Mouse (Mus musculus) Patski (cell line): ENCODE data around the gene Hnrnpa3. TPM values are rescaled to one million over a fixed set of nuclear protein-coding genes. Genes with fewer than 3 reads are reported as not detected.

Experiments used
- ATAC-seq: fragments of 100-300 bp; one replicate; pipeline ENCODE4 v1.8.0; 2021
- CTCF ChIA-PET: fragments of 350-600 bp; sonication (Branson Sonifier 250); formaldehyde crosslinking; loops from one replicate; lab custom pipeline; 2022; ENCODE audit warnings: inconsistent platforms; lab: Charles Lee
- POLR2A ChIA-PET: fragments of 350-600 bp; sonication (Branson Sonifier 250); formaldehyde crosslinking; loops from one replicate; lab custom pipeline; 2022; ENCODE audit warnings: antibody characterized with exemption, inconsistent platforms; lab: Charles Lee
- DNase-seq: peaks from one replicate; pipeline ENCODE4 v3.0.0-alpha.2; 2011; ENCODE audit warnings: low read depth, low spot score
- H3K27me3 ChIP-seq: fragments of 371-371 bp; one replicate; pipeline ENCODE4 v1.5.1; 2021
- CTCF ChIP-seq: fragments of 100-300 bp; IDR thresholded peaks from one replicate; pipeline ENCODE4 v1.5.1; 2021
- in situ Hi-C: fragments of 300-500 bp; cut with MboI; formaldehyde crosslinking; loops from 3 replicates; pipeline ENCODE4 v1.11.1; 2018; ENCODE audit warnings: low pct_unique_long_range_greater_than_20kb, mixed read lengths
- polyA plus RNA-seq: library from polyadenylated mRNA; unstranded; gene quantifications from one replicate; pipeline ENCODE4 v1.2.3, GENCODE M21; 2021

Gene Hnrnpa3
- polyA plus RNA-seq, 1 experiment from 2014 or later: 249 TPM

DNA sequence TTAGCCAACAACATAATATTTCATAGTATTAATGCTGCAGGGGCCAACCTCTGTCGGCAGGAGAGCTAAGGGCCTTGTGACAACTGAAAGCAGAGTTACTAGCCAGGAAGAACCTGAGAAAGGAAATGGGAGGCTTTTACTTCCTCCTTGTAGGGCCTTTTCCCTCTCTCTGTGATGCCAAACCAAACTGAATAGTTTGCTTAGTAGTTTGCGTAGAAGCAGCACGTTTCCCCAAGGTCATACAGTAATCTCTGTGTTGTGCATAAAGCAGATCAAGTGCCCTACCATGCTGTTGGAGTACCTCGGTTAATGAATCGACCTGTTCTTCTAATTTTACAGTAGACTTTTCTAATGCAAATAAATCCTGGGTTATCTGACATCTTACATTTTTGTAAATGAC lies 47.4 kb downstream of the Hnrnpa3 start:
- no peak for TF ChIP-seq CTCF
- no peaks in the 10 kb centered on the region for H3K27me3 ChIP-seq
- no peak for ATAC-seq
- no peak for DNase-seq
- ChIA-PET CTCF (interaction anchor here (0.7 kb wide), 1 partner anchor 44 kb away, joined by 3 read pairs; no protein-coding TSS in a partner anchor), POLR2A (no interaction called here)
- in situ Hi-C loops: no loop called here

DNA sequence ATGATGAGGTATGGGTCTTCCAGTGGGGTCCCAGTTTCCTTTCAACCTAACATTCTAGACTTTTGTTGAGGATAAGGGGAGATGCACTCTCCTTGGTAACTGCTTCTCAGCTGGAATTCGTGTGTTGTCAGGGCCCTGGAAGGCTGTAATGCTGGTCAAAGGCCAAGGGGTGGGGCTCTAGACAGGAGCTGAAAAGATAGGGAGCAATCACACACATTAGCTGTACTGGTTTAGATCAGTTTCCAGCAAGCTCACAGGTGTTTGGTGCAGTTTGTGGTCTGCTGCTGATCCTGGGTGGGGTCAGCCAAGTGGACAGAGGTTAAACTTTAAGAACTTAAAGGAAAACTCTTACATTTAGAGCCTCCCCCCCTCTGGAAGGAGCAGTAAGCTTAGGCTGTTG lies 48.4 kb downstream of the Hnrnpa3 start:
- no peaks in the 10 kb centered on the region for H3K27me3 ChIP-seq
- TF ChIP-seq CTCF: no peak
- no peak for DNase-seq
- ChIA-PET POLR2A (no interaction called here), CTCF (interaction anchor here (0.6 to 2.1 kb wide), 2 partner anchors 11 to 51 kb away, joined by 3 to 8 read pairs; no protein-coding TSS in a partner anchor)
- ATAC-seq: no peak
- in situ Hi-C loops: no loop called here

DNA sequence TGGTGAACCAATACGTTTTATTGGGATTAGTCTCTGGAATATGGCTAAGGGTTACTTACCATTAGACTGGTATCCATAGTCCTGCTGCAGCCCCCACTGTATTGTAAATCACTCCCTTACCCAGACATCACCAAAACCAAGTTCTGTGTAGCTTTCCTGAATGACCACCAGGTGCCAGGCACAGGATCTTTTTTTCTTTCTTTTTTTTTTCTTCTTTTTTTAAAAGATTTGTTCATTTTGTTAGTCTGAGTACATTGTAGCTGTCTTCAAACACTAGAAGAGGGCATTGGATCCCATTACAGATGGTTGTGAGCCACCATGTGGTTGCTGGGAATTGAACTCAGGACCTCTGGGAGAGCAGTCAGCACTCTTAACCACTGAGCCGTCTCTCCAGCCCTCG lies 54.0 kb downstream of the Hnrnpa3 start:
- no peaks in the 10 kb centered on the region for H3K27me3 ChIP-seq
- TF ChIP-seq CTCF: no peak
- CTCF ChIA-PET: no interaction called here
- ATAC-seq: no peak
- POLR2A ChIA-PET: no interaction called here
- in situ Hi-C loops: no loop called here
- no peak for DNase-seq

DNA sequence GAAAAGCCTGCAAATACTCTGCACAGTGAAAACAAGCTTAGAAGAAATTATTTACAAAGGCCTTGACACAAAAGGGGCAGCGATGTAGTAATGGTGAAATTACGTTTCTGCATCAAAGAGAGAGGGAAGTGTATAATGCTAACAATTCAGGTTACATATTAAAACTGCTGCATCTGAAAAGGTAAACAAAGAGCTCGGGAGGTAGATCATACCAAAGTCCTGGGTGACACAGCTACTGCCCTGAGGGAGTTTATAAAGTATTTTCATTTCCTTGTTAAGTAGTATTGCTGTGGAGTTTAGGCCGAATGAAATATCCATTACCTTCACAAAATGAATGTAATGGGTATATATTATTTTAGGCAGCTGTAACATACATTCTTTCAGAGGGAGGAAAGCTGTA lies 55.7 kb downstream of the Hnrnpa3 start:
- in situ Hi-C loops: no loop called here
- no peak for ATAC-seq
- no peak for TF ChIP-seq CTCF
- H3K27me3 ChIP-seq: no peaks in the 10 kb centered on the region
- no peak for DNase-seq
- ChIA-PET CTCF (interaction anchor here (1.3 kb wide), 2 partner anchors 9 to 101 kb away, joined by 3 to 4 read pairs; no protein-coding TSS in a partner anchor), POLR2A (interaction anchor here (1.0 kb wide), 1 partner anchor 9 kb away, joined by 3 read pairs; no protein-coding TSS in a partner anchor)

DNA sequence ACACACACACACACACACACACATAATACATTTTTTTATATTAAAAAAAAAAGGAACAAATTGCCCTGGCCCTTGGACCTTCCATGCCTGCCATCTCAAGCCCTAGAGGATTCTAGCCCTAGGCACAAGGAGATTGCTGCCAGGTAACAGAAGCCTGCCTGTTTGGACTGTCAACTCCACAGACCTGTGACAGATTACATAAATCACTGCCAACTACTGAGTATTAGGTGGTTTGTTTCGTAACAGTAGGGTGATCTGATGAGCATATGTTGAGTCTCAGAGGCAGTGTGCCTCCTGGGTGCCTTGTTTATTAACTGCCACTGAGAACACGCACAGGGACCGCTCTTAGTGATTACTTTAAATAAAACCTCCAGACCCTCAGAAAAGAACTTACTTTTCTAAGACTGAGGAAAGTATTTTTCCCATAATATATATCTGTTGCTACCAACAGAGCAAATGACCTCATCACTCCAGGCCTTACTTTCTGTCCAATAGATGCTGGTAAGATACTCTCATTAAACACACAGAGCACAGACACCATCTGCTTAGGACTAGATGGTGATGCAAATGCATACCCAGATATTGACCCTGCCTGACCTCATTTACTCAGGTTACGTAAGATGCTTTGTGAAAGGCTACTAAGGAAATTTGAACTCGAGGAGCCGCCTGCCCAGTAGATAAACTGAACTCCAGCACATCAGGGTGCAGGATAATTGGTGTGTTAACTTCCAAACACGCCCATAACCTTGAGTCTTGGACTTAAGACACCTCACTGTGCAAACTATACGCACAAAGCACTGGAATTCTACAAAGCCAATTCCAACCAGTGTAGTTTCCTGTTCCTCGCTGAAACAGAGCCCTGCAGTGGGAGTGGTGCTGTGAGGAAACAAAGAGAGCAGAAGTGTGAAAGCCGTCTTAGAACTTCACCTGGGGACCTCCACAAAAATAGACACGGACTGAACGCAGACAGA lies 57.3 kb downstream of the Hnrnpa3 start:
- ChIA-PET CTCF (no interaction called here), POLR2A (no interaction called here)
- ATAC-seq (peak; percentile 39), DNase-seq (no peak)
- in situ Hi-C loops: no loop called here
- no peak for TF ChIP-seq CTCF
- H3K27me3 ChIP-seq: no peaks in the 10 kb centered on the region

Other genes with a start within 250 kb of the Hnrnpa3 start
- 87.3 TPM for gene Nfe2l2, start 45.4 kb downstream of the Hnrnpa3 start, polyA plus RNA-seq
- 37.0 TPM for gene Agps, start 172.9 kb downstream of the Hnrnpa3 start, polyA plus RNA-seq